21 mouse cellular contexts compared by ENCODE assay signal in genomic region chr3:13386148-13386547, GRCm38 (mm10).
DNase-seq lines count a peak whose midpoint lies in the region; ATAC-seq lines count a peak whose summit lies in the region.
"Had no signal": no experiment of that assay in that cellular context is flagged by ENCODE, and none has a peak within 500 bp of the region (broad histone marks: within the 10 kb centered on the region; RNA-seq: fewer than 3 reads in every experiment).

No protein-coding gene starts in this region.

- H3K4me3 ChIP-seq in hindbrain, embryonic 14.5 days (replicated peaks; ENCODE audit: low read length): no peak overlapping the region
- H3K4me3 ChIP-seq in hindbrain, embryonic 12.5 days: no peak overlapping the region
- H3K4me3 ChIP-seq in neural tube, embryonic 14.5 days (ENCODE audit: low read depth, low read length): no peak overlapping the region
- H3K4me3 ChIP-seq: embryonic facial prominence, embryonic 10.5 days; heart, embryonic 12.5 days; hindbrain, embryonic 13.5 days; intestine, embryonic 15.5 days had no signal

- H3K4me2 ChIP-seq in hindbrain, embryonic 14.5 days (replicated peaks): no peak overlapping the region
- no peak overlapping the region for H3K4me2 ChIP-seq in hindbrain, embryonic 12.5 days (replicated peaks)
- H3K4me2 ChIP-seq in neural tube, embryonic 14.5 days (ENCODE audit: low read depth, low read length): no peak overlapping the region
- H3K4me2 ChIP-seq: heart, embryonic 12.5 days; hindbrain, embryonic 13.5 days; intestine, embryonic 15.5 days had no signal

- H3K36me3 ChIP-seq in hindbrain, embryonic 14.5 days (replicated peaks; ENCODE audit: control insufficient read depth, insufficient read depth): no peaks in the 10 kb centered on the region
- H3K36me3 ChIP-seq in hindbrain, embryonic 12.5 days: no peaks in the 10 kb centered on the region
- H3K36me3 ChIP-seq in neural tube, embryonic 14.5 days (ENCODE audit: control insufficient read depth, insufficient read depth, low read length): no peaks in the 10 kb centered on the region
- H3K36me3 ChIP-seq: embryonic facial prominence, embryonic 10.5 days; heart, embryonic 12.5 days; hindbrain, embryonic 13.5 days; intestine, embryonic 15.5 days had no signal

- H3K9me3 ChIP-seq in hindbrain, embryonic 14.5 days (ENCODE audit: control insufficient read depth, low read length): no peaks in the 10 kb centered on the region
- H3K9me3 ChIP-seq in hindbrain, embryonic 12.5 days (replicated peaks): no peaks in the 10 kb centered on the region
- H3K9me3 ChIP-seq in neural tube, embryonic 14.5 days (ENCODE audit: control insufficient read depth, low read length): no peaks in the 10 kb centered on the region
- H3K9me3 ChIP-seq: embryonic facial prominence, embryonic 10.5 days; heart, embryonic 12.5 days; hindbrain, embryonic 13.5 days; intestine, embryonic 15.5 days had no signal

- peak; percentile 4 for DNase-seq in cerebellum, adult 9-11 months
- DNase-seq in cerebellum, adult 11 months: no peak
- DNase-seq in hindbrain, embryonic 14.5 days (ENCODE audit: low spot score): peak; percentile 29
- no peak for DNase-seq in neural tube, embryonic 10.5 days (ENCODE audit: extremely low spot score, low spot score)
- no peak for DNase-seq in ovary, postnatal 14 days (ENCODE audit: low spot score)
- DNase-seq: adrenal gland, postnatal 36 days; gastrocnemius, postnatal 14 days; heart, adult 18-20 months; heart, postnatal 10 days; kidney, adult 9 months; kidney, postnatal 14 days; layer of hippocampus, postnatal 36 days; lung, postnatal 4 days; thymus, postnatal 14 days had no signal

- H3K27me3 ChIP-seq in hindbrain, embryonic 14.5 days (ENCODE audit: control insufficient read depth, insufficient read depth, low read length): no peaks in the 10 kb centered on the region
- H3K27me3 ChIP-seq in hindbrain, embryonic 12.5 days: no peaks in the 10 kb centered on the region
- no peaks in the 10 kb centered on the region for H3K27me3 ChIP-seq in neural tube, embryonic 14.5 days (ENCODE audit: control insufficient read depth, insufficient read depth, low read length)
- H3K27me3 ChIP-seq: heart, embryonic 12.5 days; hindbrain, embryonic 13.5 days; intestine, embryonic 15.5 days had no signal

- no peak overlapping the region for H3K27ac ChIP-seq in hindbrain, embryonic 14.5 days
- H3K27ac ChIP-seq in hindbrain, embryonic 12.5 days: no peak overlapping the region
- no peak overlapping the region for H3K27ac ChIP-seq in neural tube, embryonic 14.5 days (ENCODE audit: low read depth, low read length)
- H3K27ac ChIP-seq: embryonic facial prominence, embryonic 10.5 days; hindbrain, embryonic 13.5 days; intestine, embryonic 15.5 days had no signal

- H3K4me1 ChIP-seq in hindbrain, embryonic 14.5 days (replicated peaks; ENCODE audit: control insufficient read depth, insufficient read depth, low read length): no peaks in the 10 kb centered on the region
- H3K4me1 ChIP-seq in hindbrain, embryonic 12.5 days: no peaks in the 10 kb centered on the region
- H3K4me1 ChIP-seq in neural tube, embryonic 14.5 days (ENCODE audit: control insufficient read depth, insufficient read depth, low read length): no peaks in the 10 kb centered on the region
- H3K4me1 ChIP-seq: embryonic facial prominence, embryonic 10.5 days; heart, embryonic 12.5 days; hindbrain, embryonic 13.5 days; intestine, embryonic 15.5 days had no signal

- H3K9ac ChIP-seq in hindbrain, embryonic 14.5 days: no peak overlapping the region
- no peak overlapping the region for H3K9ac ChIP-seq in hindbrain, embryonic 12.5 days
- no peak overlapping the region for H3K9ac ChIP-seq in neural tube, embryonic 14.5 days (replicated peaks; ENCODE audit: low read depth, low read length)
- H3K9ac ChIP-seq: heart, embryonic 12.5 days; hindbrain, embryonic 13.5 days; intestine, embryonic 15.5 days had no signal

- 57% methylated on average over 3 of the region's 3 CpGs for WGBS in hindbrain, embryonic 14.5 days
- 75% methylated on average over 3 of the region's 3 CpGs for WGBS in hindbrain, embryonic 12.5 days
- WGBS in neural tube, embryonic 14.5 days: 56% methylated on average over 3 of the region's 3 CpGs

- no peak for ATAC-seq in hindbrain, embryonic 14.5 days (ENCODE audit: low FRiP score)
- ATAC-seq in hindbrain, embryonic 12.5 days (ENCODE audit: low FRiP score): no peak
- peak; percentile 68; the same call in 1 of the 2 replicates for ATAC-seq in neural tube, embryonic 14.5 days (ENCODE audit: low read depth)
- ATAC-seq: CD4-positive, CD25-positive, alpha-beta regulatory T cell, adult 4 months; intestine, embryonic 15.5 days had no signal

Comparison
In these comparisons a context has a peak if more than half of its experiments do, and no peak if none do; other contexts are left out.
1. DNase-seq: peak in cerebellum, adult 9-11 months (single experiment) and hindbrain, embryonic 14.5 days (single experiment); none in cerebellum, adult 11 months (single experiment), neural tube, embryonic 10.5 days (single experiment) and ovary, postnatal 14 days (single experiment).